Mouse (Mus musculus) left cerebral cortex, postnatal 10 days (tissue): ENCODE data around the gene Igf1. TPM values are rescaled to one million over a fixed set of nuclear protein-coding genes. Genes with fewer than 3 reads are reported as not detected.

ENCODE experiments used
- DNase-seq, 2 experiments: peaks; one replicate each; pipeline ENCODE4 v3.0.0; 2021 to 2022; ENCODE audit warnings: low spot score in 2 of 2, mixed read lengths in 1 of 2; ENCODE audit errors: extremely low spot score in 1 of 2
- intact Hi-C: fragments of 180-260 bp; cut with DNase I; formaldehyde crosslinking; loops from one replicate; pipeline ENCODE4 v1.15.1; 2025
- total RNA-seq, 2 experiments: library from RNA; stranded (reverse); gene quantifications; 2 replicates each; pipeline ENCODE4 v1.2.3; 2021

Igf1 gene
- total RNA-seq, 2 experiments from 2014 or later = 18.5 to 21.2 TPM

- intact Hi-C loops = no loop called here
- DNase-seq = no peak
Measured at GRCm38 (mm10) chr10:87885326-87886040, 27.4 kb downstream of the Igf1 start.

- DNase-seq = no peak
- intact Hi-C loops = no loop called here
Measured at GRCm38 (mm10) chr10:87889850-87890249, 31.8 kb downstream of the Igf1 start.

- intact Hi-C loops = no loop called here
- DNase-seq = no peak
Measured at GRCm38 (mm10) chr10:87892256-87892655, 34.2 kb downstream of the Igf1 start.

GRCm38 (mm10) chr10:87893272-87893671 lies 35.2 kb downstream of the Igf1 start:
- DNase-seq = no peak
- intact Hi-C loops = no loop called here

- DNase-seq = no peak
Measured at GRCm38 (mm10) chr10:87894461-87895120, 36.5 kb downstream of the Igf1 start.

GRCm38 (mm10) chr10:87895351-87895750 lies 37.3 kb downstream of the Igf1 start:
- intact Hi-C loops = no loop called here
- DNase-seq = no peak

More at GRCm38 (mm10) chr10:87894461-87895120, 36.5 kb downstream of the Igf1 start:
- intact Hi-C loops = no loop called here

GRCm38 (mm10) chr10:87897331-87897730 lies 39.3 kb downstream of the Igf1 start:
- no peak for DNase-seq
- intact Hi-C loops = no loop called here

GRCm38 (mm10) chr10:87898826-87899225 lies 40.8 kb downstream of the Igf1 start:
- intact Hi-C loops = no loop called here
- no peak for DNase-seq

- intact Hi-C loops = no loop called here
- DNase-seq = no peak
Measured at GRCm38 (mm10) chr10:87901916-87902315, 43.9 kb downstream of the Igf1 start.

- no peak for DNase-seq
- intact Hi-C loops = no loop called here
Measured at GRCm38 (mm10) chr10:87904324-87904723, 46.3 kb downstream of the Igf1 start.

- intact Hi-C loops = no loop called here
- DNase-seq = no peak
Measured at GRCm38 (mm10) chr10:87905087-87905486, 47.0 kb downstream of the Igf1 start.

- intact Hi-C loops = no loop called here
- DNase-seq = no peak
Measured at GRCm38 (mm10) chr10:87906121-87906520, 48.1 kb downstream of the Igf1 start.

GRCm38 (mm10) chr10:87906757-87907307 lies 48.8 kb downstream of the Igf1 start:
- no peak for DNase-seq
- intact Hi-C loops = no loop called here

GRCm38 (mm10) chr10:87913852-87914251 lies 55.8 kb downstream of the Igf1 start:
- intact Hi-C loops = no loop called here
- no peak for DNase-seq

- intact Hi-C loops = no loop called here
Measured at GRCm38 (mm10) chr10:87914932-87915331, 56.9 kb downstream of the Igf1 start.

GRCm38 (mm10) chr10:87915782-87916181 lies 57.7 kb downstream of the Igf1 start:
- intact Hi-C loops = no loop called here
- DNase-seq = no peak

More at GRCm38 (mm10) chr10:87914932-87915331, 56.9 kb downstream of the Igf1 start:
- no peak for DNase-seq

GRCm38 (mm10) chr10:87922263-87922662 lies 64.2 kb downstream of the Igf1 start:
- intact Hi-C loops = no loop called here
- DNase-seq = no peak

- DNase-seq = no peak
- intact Hi-C loops = no loop called here
Measured at GRCm38 (mm10) chr10:87926564-87926963, 68.5 kb downstream of the Igf1 start.

GRCm38 (mm10) chr10:87927131-87927609 lies 69.1 kb downstream of the Igf1 start:
- intact Hi-C loops = no loop called here

GRCm38 (mm10) chr10:87948192-87948591 lies 90.1 kb downstream of the Igf1 start:
- intact Hi-C loops = no loop called here
- no peak for DNase-seq

More at GRCm38 (mm10) chr10:87927131-87927609, 69.1 kb downstream of the Igf1 start:
- peak; percentile 45 to 53 for DNase-seq
